Mouse (Mus musculus) heart, adult 8-10 months (tissue): ENCODE results near the gene H2-Q7. TPM values are rescaled to one million over a fixed set of nuclear protein-coding genes. Genes with fewer than 3 reads are reported as not detected.
A peak's percentile ranks its signal among the peaks of the same experiment; 100 is the strongest.
"Not testable (repeated sequence)": the region's sequence is repeated elsewhere in the genome, so short reads cannot be mapped to it uniquely, and the experiment has no call there.

ENCODE experiments used
- DNase-seq: peaks from one replicate; pipeline ENCODE4 v3.0.0; 2022; ENCODE audit warnings: low spot score
- total RNA-seq, 4 experiments: library from RNA; stranded (reverse); gene quantifications; 2 replicates each; pipeline ENCODE4 v1.2.4; 2022

H2-Q7 gene
- total RNA-seq, result 1 to 10 TPM; 2.5 to 4.7 (median 3.2) TPM

- DNase-seq, result peak; percentile 92
Observed at GRCm38 (mm10) chr17:35438885-35439284, at the start of gene H2-Q7. Gene H2-Q7, plus strand, starts transcription at chr17:35439155.

DNA sequence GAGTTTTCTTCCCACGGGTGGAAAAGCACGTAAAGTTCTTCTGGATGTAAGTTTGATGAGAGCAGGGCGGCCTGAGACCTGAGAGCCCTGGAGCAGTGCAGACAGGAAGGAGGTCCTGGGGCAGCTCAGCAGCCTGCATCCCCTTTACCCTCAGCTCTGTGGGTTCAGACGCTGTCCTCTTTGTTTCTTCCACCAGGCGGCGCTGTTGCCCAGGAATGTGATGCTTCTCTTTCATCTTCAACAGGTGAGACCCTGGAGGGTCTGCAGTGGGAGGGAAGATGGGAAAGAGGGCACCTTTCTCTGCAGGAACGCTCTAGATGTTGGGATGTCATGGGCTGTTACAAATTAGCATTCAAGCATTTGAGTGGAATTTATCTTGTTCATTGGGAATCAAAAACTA is 49.2 kb upstream of the H2-Q7 start:
- DNase-seq, result not testable (repeated sequence)

DNA sequence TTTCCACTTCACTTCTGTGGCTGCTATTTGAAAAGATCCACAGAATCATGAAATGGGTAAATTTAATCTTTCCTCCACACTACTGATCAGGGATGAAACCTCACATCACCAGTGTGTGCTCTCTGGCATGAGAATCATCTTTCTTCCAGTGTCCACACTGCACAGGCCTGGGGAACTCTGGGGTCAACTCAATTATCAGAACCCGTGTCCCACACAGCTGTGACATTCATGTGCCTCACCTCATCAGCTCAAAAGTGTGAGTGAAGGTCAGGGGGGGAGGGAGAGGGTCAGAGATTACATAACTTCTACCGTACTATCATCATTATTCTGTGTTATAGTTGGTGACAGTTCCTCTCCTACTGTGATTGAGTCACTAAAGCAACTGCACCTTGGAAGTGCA is 46.3 kb upstream of the H2-Q7 start:
- not testable (repeated sequence) for DNase-seq

- peak; percentile 21 for DNase-seq
Observed at GRCm38 (mm10) chr17:35393864-35394800, 44.8 kb upstream of the H2-Q7 start.

GRCm38 (mm10) chr17:35396956-35397355 is 42.0 kb upstream of the H2-Q7 start:
- not testable (repeated sequence) for DNase-seq

DNA sequence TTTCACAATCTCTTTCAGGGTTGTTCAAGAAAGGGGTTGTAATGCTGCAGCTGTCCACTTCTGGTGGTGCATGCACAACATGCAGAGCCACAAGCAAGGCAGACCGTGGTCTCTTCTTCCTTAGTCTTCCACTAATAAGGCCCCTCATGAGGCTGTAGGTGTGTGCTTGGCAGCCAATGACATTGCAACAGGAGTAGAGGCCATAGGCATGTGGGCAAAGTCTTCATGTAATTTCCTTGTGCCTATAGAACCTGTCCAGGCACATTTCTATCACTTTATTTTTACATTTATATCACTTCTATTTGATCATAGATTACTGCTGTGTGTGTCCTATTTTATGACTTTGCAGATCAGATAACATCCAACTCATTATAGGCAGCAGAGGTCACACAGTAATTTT is 25.9 kb upstream of the H2-Q7 start:
- not testable (repeated sequence) for DNase-seq

- not testable (repeated sequence) for DNase-seq
Observed at GRCm38 (mm10) chr17:35415273-35416129, 23.5 kb upstream of the H2-Q7 start.

GRCm38 (mm10) chr17:35418772-35419171 is 20.2 kb upstream of the H2-Q7 start:
- DNase-seq, result no peak

DNA sequence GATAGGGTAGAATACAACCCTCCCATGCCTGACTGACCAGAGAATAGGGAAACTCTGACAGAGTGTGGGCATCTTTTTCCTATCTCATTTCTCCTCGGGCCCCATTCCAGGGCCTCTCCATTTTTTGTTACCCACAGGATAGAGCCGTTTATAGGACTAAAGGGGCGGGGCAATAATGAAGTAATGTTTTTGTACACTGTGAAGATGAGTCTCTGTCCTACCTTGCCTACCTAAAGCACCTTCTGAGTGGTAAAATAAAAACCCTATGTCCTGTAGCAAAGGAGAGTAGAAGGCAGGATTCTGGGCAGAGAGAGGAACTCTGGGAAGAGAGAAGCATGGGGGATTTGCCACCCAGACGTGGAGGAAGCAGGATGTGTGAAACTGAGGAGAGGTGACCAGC is 19.4 kb upstream of the H2-Q7 start:
- not testable (repeated sequence) for DNase-seq

DNA sequence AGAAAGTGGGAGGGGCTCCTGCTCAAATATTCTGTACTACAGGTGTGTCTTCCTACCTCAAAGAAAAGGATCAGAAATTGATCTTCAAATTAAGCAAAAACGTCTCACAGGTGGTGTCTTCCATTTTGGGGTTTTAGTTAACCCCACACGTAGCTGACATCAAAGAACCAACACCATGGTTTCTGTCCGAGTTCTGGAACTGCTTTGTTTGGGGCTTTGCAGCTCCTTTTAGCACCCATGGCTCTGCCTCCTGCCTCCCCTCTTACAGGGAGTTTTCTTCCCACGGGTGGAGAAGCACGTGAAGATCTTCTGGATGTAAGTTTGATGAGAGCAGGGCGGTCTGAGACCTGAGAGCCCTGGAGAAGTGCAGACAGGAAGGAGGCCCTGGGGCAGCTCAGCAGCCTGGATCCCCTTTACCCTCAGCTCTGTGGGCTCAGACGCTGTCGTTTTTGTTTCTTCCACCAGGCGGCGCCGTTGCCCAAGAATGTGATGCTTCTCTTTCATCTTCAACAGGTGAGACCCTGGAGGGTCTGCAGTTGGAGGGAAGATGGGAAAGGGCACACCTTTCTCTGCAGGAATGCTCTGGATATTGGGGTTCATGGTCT is 18.6 kb upstream of the H2-Q7 start:
- not testable (repeated sequence) for DNase-seq

GRCm38 (mm10) chr17:35421331-35421730 is 17.6 kb upstream of the H2-Q7 start:
- not testable (repeated sequence) for DNase-seq

DNA sequence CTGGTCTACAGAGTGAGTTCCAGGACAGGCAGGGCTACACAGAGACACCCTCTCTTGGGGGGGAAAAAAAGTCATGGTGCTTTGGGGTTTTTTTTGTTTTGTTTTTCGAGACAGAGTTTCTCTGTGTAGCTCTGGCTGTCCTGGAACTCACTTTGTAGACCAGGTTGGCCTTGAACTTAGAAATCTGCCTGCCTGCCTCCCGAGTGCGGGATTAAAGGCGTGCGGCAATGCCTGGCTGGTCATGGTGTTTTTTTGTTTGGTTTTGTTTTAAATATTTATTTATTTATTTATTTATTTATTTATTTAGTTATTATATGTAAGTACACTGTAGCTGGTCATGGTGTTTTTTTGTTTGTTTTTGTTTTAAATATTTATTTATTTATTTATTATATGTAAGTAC is 16.6 kb upstream of the H2-Q7 start:
- DNase-seq, result not testable (repeated sequence)

- not testable (repeated sequence) for DNase-seq
Observed at GRCm38 (mm10) chr17:35423131-35423810, 15.7 kb upstream of the H2-Q7 start.

DNA sequence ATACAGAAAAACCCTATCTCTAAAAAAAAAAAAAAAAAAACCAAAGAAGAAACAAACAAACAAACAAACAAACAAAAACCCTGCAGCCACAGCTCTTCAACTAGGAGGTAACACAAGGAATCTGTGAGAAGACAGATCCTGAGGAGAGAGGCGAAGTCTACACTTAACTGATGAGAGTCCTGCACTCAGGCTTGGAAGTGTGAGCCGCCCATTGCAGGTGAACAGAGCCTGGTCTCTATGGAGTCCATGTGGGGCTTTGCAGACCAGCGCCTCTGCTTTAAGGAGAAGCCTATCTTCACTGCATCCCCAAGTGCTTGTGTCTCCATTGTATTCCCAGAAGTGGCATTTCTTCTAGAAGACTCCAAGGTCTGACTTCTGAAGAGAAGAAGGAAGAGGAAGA is 14.8 kb upstream of the H2-Q7 start:
- not testable (repeated sequence) for DNase-seq

DNA sequence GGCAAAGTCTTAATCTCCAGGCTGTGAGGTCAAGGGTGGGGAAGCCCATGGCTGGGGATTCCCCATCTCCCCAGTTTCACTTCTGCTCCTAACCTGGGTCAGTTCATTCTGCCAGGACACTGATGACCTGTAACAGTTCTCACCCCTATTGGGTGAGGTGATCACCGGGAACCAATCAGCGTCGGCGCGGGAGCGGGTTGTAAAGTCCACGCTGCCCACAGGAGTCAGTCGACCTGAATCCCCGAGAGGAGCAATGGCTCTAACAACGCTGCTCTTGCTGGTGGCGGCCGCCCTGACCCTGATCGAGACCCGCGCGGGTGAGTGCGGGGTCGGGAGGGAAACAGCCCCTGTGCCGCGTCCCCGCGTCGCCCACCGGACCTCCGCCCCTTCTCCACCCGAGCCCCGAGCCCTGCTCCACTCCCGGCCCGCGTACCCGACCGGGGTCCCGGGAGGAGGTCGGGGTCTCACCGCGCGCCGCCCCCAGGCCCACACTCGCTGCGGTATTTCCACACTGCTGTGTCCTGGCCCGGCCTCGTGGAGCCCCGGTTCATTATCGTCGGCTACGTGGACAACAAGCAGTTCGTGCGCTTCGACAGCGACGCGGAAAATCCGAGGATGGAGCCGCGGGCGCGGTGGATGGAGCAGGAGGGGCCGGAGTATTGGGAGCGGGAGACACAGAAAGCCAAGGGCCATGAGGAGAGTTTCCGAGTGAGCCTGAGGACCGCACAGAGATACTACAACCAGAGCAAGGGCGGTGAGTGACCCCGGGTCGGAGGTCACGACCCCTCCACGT is 14.1 kb upstream of the H2-Q7 start, which contains the start of gene H2-Q6:
TSS of gene H2-Q6 (plus strand) at position 227 of the 793 bp plus-strand sequence.
- DNase-seq, result peak; percentile 63

- DNase-seq, result not testable (repeated sequence)
Observed at GRCm38 (mm10) chr17:35425474-35425873, 13.5 kb upstream of the H2-Q7 start.

DNA sequence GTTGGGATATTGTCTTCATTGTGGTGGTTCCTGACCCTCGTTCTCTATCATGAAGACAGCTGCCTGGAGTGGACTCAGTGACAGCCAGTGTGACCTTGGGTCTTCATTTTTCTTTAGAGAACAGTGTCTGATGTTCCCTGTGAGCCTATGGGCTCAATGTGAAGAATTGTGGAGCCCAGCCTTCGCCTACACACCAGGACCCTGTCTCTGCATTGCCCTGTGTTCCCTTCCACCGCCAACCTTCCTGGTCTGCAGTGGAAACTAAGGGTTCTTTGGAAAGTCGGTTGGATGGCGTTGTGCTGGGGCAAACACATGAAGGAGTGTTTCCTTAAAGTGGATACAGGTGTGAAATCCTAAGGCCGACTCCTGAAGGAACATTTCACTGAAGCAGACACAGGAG is 10.1 kb upstream of the H2-Q7 start:
- not testable (repeated sequence) for DNase-seq

- not testable (repeated sequence) for DNase-seq
Observed at GRCm38 (mm10) chr17:35430671-35431070, 8.3 kb upstream of the H2-Q7 start.

DNA sequence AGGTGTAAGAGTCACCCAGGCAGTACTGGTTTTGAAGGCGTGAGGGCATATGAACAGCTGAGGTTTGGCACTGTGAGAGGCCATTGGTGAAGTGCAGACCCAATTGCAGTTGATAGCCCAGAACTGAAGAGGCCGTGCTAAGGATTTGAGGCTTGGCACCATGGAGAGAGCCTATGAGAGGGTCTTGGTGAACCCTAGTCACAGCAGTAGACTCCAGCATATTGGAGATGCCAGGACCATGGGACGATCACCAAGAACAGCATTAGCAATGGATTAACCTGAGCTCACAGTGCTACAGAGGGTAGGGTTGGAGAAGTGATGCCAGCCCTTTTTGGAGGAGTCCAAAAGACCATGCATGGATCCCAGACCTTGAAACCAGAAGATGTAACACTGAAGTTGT is 6.8 kb upstream of the H2-Q7 start:
- DNase-seq, result not testable (repeated sequence)

DNA sequence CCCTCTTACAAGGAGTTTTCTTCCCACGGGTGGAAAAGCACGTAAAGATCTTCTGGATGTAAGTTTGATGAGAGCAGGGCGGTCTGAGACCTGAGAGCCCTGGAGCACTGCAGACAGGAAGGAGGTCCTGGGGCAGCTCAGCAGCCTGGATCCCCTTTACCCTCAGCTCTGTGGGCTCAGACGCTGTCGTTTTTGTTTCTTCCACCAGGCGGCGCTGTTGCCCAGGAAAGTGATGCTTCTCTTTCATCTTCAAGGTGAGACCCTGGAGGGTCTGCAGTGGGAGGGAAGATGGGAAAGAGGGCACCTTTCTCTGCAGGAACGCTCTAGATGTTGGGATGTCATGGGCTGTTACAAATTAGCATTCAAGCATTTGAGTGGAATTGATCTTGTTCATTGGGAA is 4.1 kb upstream of the H2-Q7 start:
- not testable (repeated sequence) for DNase-seq
